Mouse (Mus musculus) frontal cortex, postnatal 25 days (tissue): ENCODE results near the gene Moxd1.

ENCODE experiments used
- DNase-seq, 2 experiments: peaks; one replicate each; pipeline ENCODE4 v3.0.0; 2022; ENCODE audit warnings: low spot score in 2 of 2

Moxd1 gene

DNA sequence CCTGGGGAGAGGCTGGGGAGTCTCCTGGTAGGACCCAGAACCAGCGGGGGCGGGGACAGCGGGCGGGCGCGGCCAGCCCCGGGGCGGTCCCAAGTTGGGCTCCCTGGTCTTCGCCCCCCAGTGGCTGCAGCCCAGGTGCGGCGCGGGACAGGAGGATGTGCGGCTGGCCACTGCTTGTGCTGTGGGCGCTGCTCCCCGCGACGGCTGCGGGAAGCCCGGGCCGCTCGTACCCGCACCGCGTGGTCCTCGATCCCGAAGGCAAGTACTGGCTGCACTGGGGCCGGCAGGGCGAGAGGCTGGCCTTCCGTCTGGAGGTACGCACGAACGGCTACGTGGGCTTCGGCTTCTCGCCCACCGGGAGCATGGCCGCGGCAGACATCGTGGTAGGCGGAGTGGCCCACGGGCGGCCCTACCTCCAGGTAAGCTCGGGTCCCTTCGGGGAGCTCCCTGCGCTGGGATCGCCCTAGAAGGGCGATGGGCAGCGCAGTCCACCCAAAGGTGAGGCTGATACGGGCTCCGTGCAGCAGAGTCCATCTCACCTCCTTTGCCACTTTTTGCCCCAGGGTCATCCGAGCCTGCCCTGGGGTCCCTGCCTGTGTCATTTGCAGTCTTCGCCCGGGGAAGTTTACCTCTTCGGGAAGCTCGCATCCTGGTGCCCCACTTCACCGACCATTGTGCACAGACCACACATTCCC is at the start of gene Moxd1:
Gene Moxd1 (plus strand): TSS at position 69 of the 695 bp plus-strand sequence.
- DNase-seq: no peak

DNA sequence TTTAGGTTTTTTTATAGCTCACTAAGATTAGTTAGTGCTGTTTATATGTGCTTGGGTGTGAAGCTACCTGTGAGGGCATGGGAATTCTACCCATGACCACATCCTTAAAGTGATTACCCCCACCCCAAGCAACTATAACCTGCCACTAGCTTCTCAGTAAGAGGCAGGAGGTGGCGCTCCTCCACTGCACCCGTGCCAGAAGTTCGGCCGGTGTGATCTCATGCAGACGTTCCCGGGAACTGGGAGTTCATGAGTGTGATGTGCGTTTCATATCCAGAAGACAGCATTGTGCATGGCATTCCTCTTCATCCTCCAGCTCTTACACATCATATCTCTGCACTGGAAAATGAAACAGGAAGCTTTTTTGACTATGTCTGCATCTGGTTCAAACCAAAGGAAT is 32.9 kb upstream of the Moxd1 start:
- no peak for DNase-seq

GRCm38 (mm10) chr10:24191977-24192376 is 31.3 kb upstream of the Moxd1 start:
- DNase-seq: no peak

DNA sequence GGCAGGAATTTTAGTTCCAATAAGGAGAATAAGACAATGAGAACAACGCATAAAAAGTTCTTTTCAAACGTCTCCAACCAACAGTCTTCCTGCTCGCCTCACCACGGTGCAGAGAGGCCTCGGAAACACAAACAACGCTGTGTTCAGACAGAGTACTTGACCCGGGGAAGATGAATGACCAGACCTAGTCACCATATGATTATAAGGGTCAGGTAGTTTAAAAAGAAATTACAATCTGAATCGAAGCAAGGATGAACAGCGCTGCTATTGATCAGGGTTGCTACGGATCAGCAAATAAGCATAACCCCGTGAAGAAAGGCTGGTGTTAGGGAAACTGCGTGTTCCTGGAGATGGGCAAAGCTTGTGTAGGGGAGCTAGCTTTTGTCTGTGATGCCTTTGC is 24.0 kb upstream of the Moxd1 start:
- no peak for DNase-seq

DNA sequence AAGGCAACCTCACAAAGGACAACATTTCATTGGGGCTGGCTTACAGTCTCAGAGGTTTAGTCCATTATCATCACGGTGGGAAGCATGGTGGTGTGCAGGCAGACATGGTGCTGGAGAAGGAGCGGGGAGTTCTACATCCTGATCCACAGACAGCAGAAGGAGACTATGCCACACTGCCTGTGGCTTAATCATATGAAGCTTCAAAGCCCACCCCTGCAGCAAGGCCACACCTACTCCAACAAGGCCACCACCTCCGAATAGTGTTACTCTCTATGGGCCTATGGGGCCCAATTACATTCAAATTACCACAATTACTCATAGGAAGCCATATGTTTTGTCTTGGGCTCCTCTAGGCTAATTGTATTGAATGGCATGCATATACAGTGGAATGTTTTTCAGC is 23.2 kb upstream of the Moxd1 start:
- DNase-seq: no peak

DNA sequence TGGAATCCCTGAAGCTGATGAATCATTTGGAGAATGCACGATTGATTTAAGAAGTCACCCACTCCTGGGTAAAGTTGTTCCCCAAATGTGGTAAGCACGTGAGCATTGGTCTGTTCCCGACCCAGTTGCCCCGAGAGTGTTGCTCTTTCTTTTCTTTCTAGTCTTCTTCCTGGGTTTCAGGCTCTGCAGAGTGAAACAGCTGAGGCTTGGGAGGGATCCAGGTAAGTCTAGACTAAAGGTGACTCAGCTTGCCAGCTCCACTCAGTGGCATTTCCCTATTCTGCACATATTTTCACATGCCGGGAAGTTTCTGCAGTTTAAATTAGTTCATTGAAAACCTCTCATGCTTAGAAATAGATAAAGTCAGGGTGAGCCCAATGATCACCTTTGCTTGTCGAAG is 13.2 kb upstream of the Moxd1 start:
- DNase-seq: no peak

GRCm38 (mm10) chr10:24213297-24213696 is 10.0 kb upstream of the Moxd1 start:
- DNase-seq: no peak

- no peak for DNase-seq
Observed at GRCm38 (mm10) chr10:24217558-24218268, 5.6 kb upstream of the Moxd1 start.

GRCm38 (mm10) chr10:24220931-24221330 is 2.4 kb upstream of the Moxd1 start:
- no peak for DNase-seq

DNA sequence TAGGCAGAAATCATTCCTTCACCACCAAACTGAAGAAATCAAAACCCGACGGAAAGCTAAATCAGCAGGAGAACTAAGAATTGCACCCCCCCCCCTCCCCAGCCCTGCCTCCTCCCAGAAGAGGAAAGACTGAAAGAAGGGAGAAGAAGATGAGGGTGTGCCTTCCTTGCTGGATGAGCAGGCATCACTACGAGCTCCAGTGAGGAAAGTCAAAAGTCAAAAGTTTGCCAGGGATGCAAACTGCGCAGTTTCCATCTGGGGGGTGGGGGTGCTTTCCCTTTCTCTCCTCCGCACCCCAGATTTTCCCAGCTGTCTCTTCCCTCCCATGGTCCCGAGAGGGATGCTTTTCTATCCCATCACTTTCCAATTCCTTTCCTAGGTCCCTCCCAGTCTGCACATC is 406 bp upstream of the Moxd1 start:
- no peak for DNase-seq

GRCm38 (mm10) chr10:24224591-24224990 is 1.3 kb downstream of the Moxd1 start:
- no peak for DNase-seq

- no peak for DNase-seq
Observed at GRCm38 (mm10) chr10:24228318-24229183, 5.2 kb downstream of the Moxd1 start.

DNA sequence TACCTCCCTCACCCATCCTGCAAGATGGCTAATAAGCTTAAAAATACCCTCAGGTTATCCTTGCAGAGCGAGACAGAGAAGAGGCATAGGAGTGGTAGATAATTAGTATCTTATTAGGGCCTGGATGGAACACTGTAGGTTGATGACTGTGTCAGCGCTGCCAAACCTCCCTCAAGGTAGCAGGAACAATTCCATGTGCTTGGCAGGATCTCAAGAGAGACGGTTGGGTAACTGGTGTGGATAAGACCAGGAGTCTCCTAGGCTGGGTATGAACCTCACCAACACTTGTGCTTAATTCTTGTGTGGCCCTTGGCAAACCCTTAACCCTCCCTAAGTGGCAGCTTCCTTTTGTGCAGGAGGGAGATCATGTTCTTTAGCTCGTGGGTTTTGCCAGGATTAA is 9.0 kb downstream of the Moxd1 start:
- no peak for DNase-seq

GRCm38 (mm10) chr10:24235426-24236283 is 12.3 kb downstream of the Moxd1 start:
- DNase-seq: peak in 1 of 2 experiments; percentile 11

DNA sequence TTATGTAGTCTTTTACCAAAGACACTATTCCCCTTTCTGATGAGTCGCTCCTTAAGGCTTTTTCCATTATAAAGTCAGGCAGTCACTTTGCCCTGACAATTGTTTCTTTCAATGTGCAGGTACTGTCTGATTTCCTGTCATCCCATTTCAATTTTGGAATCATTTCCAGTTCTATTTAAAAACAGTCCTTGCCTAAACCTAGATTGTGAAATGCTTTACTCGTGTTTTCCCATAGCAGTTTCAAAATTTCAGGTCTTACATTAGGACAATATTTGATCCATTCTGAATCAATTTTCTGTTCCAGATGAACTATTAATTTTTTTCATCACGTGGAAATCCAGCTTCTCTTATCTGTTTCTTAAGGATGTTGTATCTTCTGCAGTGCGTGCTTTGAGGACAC is 23.5 kb downstream of the Moxd1 start:
- DNase-seq: no peak

DNA sequence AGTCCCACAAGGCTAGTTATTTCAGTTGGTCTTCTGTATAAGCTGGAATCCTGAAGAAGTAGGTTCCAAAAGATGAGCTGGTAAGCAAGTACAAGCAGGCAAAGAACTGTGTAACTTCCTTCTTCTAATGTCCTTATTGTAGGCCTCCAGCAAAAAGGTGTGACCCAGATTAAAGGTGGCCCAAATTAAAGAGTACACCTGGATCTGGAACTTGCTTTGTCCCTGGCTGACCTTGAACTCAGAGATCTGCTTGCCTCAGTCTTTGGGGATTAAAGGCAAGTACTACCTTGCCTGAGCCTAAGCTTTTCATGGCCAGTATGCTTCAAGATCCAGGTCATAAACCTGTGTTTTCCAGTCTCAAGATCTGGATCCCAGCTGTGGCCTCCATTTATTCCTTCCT is 24.8 kb downstream of the Moxd1 start:
- DNase-seq: no peak

DNA sequence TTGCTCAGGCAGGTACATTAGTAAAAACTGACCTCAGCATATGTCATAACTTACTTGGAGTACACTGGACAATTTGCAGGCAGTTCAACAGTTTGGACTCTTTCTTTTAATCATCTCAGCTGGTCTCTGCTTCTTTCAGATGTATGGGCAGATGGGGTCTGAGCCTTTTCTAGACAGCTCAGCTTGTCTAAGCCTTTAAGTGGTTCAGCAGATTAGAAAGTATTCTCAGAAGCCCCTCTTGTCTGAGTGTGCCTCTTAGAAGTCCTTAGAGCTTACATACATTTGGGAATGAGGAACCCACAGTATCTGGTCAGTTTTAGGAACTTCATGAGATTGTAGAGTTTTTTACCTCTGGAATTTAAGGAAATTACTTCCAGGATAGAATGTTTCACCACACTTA is 28.3 kb downstream of the Moxd1 start:
- no peak for DNase-seq

- DNase-seq: no peak
Observed at GRCm38 (mm10) chr10:24258150-24258549, 34.8 kb downstream of the Moxd1 start.

- DNase-seq: no peak
Observed at GRCm38 (mm10) chr10:24258885-24259284, 35.6 kb downstream of the Moxd1 start.

DNA sequence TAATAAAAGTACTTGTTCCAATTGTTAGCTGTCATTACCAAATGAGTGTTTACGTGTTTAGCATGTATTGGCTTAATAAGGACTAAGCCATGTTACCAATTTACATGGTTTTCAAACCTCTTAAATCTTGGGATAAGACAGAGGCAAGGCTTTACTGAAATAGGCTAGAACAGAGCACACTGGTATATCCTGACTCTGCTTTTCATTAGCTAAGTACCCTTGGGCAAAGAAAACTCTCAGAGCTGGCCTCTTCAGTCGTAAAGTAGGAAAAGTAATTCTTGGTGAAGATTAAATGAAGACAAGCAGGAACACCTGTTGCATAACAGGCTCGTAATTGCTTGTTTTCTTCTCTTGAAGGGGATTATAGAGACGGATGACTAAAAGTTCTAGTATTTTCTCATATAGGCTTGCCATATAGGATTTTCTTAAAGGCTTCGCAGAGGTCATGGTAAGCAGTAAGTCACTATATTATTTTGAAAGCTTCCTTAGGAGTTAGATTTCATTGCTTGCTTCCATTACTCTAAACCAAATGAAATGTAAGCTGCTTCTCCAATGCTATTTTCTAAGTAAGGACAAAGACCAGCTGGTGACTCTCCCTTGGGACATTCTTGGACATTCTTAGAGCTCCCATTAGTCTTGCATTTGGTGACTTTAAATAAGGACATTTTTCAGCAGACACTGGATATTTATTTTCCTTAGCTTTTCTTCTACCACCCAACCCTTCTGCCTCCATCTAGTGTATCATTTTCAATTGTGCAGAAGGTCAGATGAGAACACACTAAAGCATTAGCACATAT is 36.7 kb downstream of the Moxd1 start:
- DNase-seq: no peak

GRCm38 (mm10) chr10:24267520-24267919 is 44.2 kb downstream of the Moxd1 start:
- no peak for DNase-seq
